Mouse (Mus musculus): ENCODE data around the gene Cldn19. TPM values are rescaled to one million over a fixed set of nuclear protein-coding genes. Genes with fewer than 3 reads are reported as not detected.
"Not testable (repeated sequence)": the region's sequence is repeated elsewhere in the genome, so short reads cannot be mapped to it uniquely, and the experiment has no call there.

The Cldn19 gene
- polyA plus RNA-seq, 1 experiment: 0.18 TPM

DNA sequence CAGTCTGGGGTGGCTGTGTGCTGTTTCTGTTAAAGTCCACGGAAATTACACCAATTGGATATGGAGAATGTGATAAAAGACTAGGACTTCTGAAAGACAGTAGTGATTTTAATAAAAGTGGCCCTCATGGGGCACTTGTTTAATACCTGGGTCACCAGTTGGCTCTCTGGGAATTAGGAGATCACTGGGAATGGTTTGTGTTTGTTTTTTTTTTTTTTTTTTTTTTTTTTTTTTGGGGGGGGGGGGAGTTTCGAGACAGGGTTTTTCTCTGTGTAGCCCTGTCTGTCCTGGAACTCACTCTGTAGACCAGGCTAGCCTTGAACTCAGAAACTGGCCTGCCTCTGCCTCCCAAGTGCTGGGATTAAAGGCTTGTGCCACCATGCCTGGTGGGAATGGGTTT is 20.5 kb downstream of the Cldn19 start:
- no peak for DNase-seq
- TF ChIP-seq CTCF (IDR thresholded peaks at IDR 0.05; ENCODE audit: borderline replicate concordance, control insufficient read depth, extremely low read depth, insufficient read depth, low read length, poor library complexity) (no peak), POLR2A (IDR thresholded peaks at IDR 0.05; ENCODE audit: control insufficient read depth, extremely low read depth, insufficient read depth, low read length, poor library complexity) (no peak)
- no peaks in the 10 kb centered on the region for H3K4me1 ChIP-seq (replicated peaks; ENCODE audit: control insufficient read depth, insufficient read depth, low read length)
- no peak overlapping the region for H3K27ac ChIP-seq (ENCODE audit: control insufficient read depth, insufficient read depth, low read length)
- H3K27me3 ChIP-seq (ENCODE audit: control insufficient read depth, insufficient read depth, low read length): no peaks in the 10 kb centered on the region
- WGBS: 93% methylated on average over 2 of the region's 2 CpGs
- H3K36me3 ChIP-seq (ENCODE audit: control insufficient read depth, insufficient read depth, low read length): peaks cover 76% of the 10 kb centered on the region
- no peak overlapping the region for H3K4me3 ChIP-seq (ENCODE audit: control insufficient read depth, insufficient read depth, low read length)

DNA sequence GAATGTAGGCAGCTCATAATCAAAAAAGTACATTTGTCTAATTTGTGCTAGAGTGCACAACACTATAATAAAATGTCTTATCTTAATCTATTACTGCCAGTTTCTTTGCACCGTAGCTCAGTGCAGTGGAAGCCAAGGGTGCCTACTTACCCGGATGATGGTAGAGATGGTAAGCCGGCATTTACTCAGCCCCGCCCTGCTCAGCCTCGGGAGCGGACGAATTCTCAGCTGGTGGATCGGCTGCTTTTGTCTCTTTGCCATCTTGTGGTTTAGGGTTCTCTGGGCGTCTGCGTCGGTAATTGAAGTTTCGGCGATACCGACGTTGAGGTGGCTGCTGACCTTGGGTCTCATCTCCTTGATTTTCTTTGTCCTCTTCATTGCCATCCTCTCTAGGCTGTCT is 23.6 kb downstream of the Cldn19 start:
- DNase-seq; H3K27me3 ChIP-seq (ENCODE audit: control insufficient read depth, insufficient read depth, low read length); H3K27ac ChIP-seq (ENCODE audit: control insufficient read depth, insufficient read depth, low read length); H3K4me1 ChIP-seq (replicated peaks; ENCODE audit: control insufficient read depth, insufficient read depth, low read length); H3K4me3 ChIP-seq (ENCODE audit: control insufficient read depth, insufficient read depth, low read length): not testable (repeated sequence)
- 97% methylated on average over 15 of the region's 15 CpGs for WGBS
- H3K36me3 ChIP-seq (ENCODE audit: control insufficient read depth, insufficient read depth, low read length): peaks cover 87% of the 10 kb centered on the region

DNA sequence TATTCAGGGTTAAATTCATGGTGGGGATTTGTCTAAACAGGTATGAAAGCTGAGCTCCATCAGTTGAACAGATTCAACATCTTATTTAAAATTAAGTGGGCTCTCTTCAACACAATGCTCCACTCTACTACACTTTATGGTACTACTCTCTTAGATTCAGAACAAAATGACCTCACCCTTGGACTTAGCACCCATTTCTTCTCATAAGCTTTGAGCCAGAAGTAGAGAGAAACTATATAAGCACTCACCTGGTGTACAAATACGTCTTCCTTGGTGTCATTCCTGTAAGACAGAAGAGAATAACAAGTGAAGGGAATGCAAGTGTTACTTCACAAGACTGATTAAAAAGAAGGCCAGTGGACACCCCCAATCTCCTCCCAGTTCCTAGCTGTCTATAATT is 29.6 kb downstream of the Cldn19 start:
- Histone ChIP-seq H3K4me1 (replicated peaks; ENCODE audit: control insufficient read depth, insufficient read depth, low read length) (no peaks in the 10 kb centered on the region), H3K36me3 (ENCODE audit: control insufficient read depth, insufficient read depth, low read length) (peaks cover 50% of the 10 kb centered on the region), H3K4me3 (ENCODE audit: control insufficient read depth, insufficient read depth, low read length) (no peak overlapping the region), H3K27ac (ENCODE audit: control insufficient read depth, insufficient read depth, low read length) (no peak overlapping the region), H3K27me3 (ENCODE audit: control insufficient read depth, insufficient read depth, low read length) (no peaks in the 10 kb centered on the region)
- no peak for TF ChIP-seq POLR2A (IDR thresholded peaks at IDR 0.05; ENCODE audit: control insufficient read depth, extremely low read depth, insufficient read depth, low read length, poor library complexity)
- TF ChIP-seq CTCF (IDR thresholded peaks at IDR 0.05; ENCODE audit: borderline replicate concordance, control insufficient read depth, extremely low read depth, insufficient read depth, low read length, poor library complexity): no peak
- WGBS: 93% methylated on average over 1 of the region's 1 CpGs
- no peak for DNase-seq

DNA sequence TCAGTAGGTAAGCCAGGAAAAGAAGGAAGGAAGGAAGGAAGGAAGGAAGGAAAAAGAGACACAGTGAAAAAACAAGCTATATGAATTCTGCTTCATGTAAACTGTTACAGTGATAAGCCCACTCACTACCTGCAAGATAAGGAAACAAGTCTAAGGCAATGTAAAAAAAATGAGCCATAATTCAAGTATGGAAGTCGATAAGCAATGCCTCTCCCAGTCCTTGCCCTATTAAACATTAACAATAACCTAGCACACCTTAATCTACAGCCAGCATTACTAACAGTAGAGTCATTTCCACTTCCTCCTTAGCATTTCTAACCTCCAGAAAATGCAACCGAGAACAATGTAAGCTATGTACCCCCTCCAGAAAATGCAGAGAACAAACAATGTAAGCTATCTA is 30.1 kb downstream of the Cldn19 start:
- 74% methylated on average over 2 of the region's 2 CpGs for WGBS
- H3K27me3 ChIP-seq (ENCODE audit: control insufficient read depth, insufficient read depth, low read length): no peaks in the 10 kb centered on the region

DNA sequence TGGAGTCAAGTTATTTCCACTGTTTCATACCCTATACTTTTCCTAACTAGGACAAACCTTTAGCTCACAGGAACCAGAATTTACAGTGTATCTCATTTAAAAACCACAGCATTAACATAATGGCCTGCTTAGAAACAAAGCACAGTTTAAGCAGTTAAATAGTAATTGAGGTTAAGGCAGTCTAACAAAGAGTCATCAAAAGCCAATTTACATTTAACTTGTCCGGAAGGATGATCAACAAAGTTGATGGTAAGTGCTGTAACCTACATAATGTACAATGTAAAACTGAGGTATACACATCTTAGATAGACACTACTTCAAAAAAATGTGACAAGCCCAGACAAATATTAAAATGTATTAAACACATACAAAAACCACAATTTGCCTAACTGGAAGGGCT is 36.7 kb downstream of the Cldn19 start:
- no peak for DNase-seq
- Histone ChIP-seq H3K27me3 (ENCODE audit: control insufficient read depth, insufficient read depth, low read length) (no peaks in the 10 kb centered on the region), H3K27ac (ENCODE audit: control insufficient read depth, insufficient read depth, low read length) (no peak overlapping the region), H3K4me3 (ENCODE audit: control insufficient read depth, insufficient read depth, low read length) (no peak overlapping the region), H3K36me3 (ENCODE audit: control insufficient read depth, insufficient read depth, low read length) (peaks cover 3% of the 10 kb centered on the region), H3K4me1 (replicated peaks; ENCODE audit: control insufficient read depth, insufficient read depth, low read length) (peaks cover 5% of the 10 kb centered on the region)
- 94% methylated on average over 1 of the region's 1 CpGs for WGBS
- TF ChIP-seq CTCF (IDR thresholded peaks at IDR 0.05; ENCODE audit: borderline replicate concordance, control insufficient read depth, extremely low read depth, insufficient read depth, low read length, poor library complexity) (no peak), POLR2A (IDR thresholded peaks at IDR 0.05; ENCODE audit: control insufficient read depth, extremely low read depth, insufficient read depth, low read length, poor library complexity) (no peak)

More for the DNA sequence above, 30.1 kb downstream of the Cldn19 start:
- Histone ChIP-seq H3K4me1 (replicated peaks; ENCODE audit: control insufficient read depth, insufficient read depth, low read length) (no peaks in the 10 kb centered on the region), H3K36me3 (ENCODE audit: control insufficient read depth, insufficient read depth, low read length) (peaks cover 45% of the 10 kb centered on the region), H3K4me3 (ENCODE audit: control insufficient read depth, insufficient read depth, low read length) (no peak overlapping the region), H3K27ac (ENCODE audit: control insufficient read depth, insufficient read depth, low read length) (no peak overlapping the region)
- no peak for TF ChIP-seq CTCF (IDR thresholded peaks at IDR 0.05; ENCODE audit: borderline replicate concordance, control insufficient read depth, extremely low read depth, insufficient read depth, low read length, poor library complexity)
- TF ChIP-seq POLR2A (IDR thresholded peaks at IDR 0.05; ENCODE audit: control insufficient read depth, extremely low read depth, insufficient read depth, low read length, poor library complexity): no peak
- no peak for DNase-seq

DNA sequence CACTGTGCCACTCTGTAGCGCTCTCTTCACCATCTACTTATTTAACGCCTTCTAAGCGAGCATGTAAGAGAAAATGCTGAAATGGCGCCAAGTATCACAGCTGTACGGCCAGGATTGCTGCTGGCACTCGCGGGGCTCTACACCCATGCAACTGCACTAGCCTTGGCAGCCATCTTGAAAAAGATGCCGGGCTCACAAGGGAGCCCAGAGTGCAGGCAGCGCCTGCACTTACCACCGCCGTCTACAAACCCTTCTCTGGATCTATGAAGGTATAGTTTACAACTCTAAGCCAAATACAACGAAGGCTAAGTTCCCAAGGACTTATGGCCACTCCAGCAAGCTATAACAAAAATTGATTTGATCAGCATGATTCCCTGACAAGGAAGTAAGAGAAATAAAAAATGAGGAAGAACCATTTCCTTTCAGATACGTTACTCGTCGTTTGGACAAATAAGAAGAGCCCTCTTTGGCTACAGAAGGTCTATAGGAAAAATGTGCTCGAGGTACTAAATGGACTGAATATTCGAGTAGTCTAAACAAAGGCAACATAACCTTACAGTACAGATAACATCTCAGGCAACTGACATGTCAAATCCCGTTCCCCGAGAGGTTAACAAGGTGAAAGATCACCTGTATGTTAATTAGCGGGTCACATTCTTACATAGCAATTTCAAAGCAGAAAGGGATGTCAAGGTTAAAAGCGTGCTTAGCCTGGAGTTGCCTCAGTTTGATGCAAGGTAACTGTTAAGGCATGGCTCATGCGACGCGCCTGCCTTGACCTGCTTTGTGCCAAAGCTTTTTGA is 37.8 kb downstream of the Cldn19 start:
- no peak for TF ChIP-seq CTCF (IDR thresholded peaks at IDR 0.05; ENCODE audit: borderline replicate concordance, control insufficient read depth, extremely low read depth, insufficient read depth, low read length, poor library complexity)

More for the DNA sequence above, 37.8 kb downstream of the Cldn19 start:
- Histone ChIP-seq H3K27me3 (ENCODE audit: control insufficient read depth, insufficient read depth, low read length) (no peaks in the 10 kb centered on the region), H3K4me3 (ENCODE audit: control insufficient read depth, insufficient read depth, low read length) (peak overlapping the region; percentile 91), H3K36me3 (ENCODE audit: control insufficient read depth, insufficient read depth, low read length) (peaks cover 3% of the 10 kb centered on the region), H3K27ac (ENCODE audit: control insufficient read depth, insufficient read depth, low read length) (peak overlapping the region; percentile 26; the same call in 1 of the 2 replicates), H3K4me1 (replicated peaks; ENCODE audit: control insufficient read depth, insufficient read depth, low read length) (peaks cover 5% of the 10 kb centered on the region)
- WGBS: under 1% methylated on average over 24 of the region's 24 CpGs
- peak; percentile 40 for DNase-seq

Measured in thymus, adult 2 months (tissue).